Mouse (Mus musculus): ENCODE results near the gene Esrra. TPM values are rescaled to one million over a fixed set of nuclear protein-coding genes. Genes with fewer than 3 reads are reported as not detected.

The Esrra gene
- polyA plus RNA-seq (2012), result 0.51 and 0.55 TPM in 2 replicates

DNA sequence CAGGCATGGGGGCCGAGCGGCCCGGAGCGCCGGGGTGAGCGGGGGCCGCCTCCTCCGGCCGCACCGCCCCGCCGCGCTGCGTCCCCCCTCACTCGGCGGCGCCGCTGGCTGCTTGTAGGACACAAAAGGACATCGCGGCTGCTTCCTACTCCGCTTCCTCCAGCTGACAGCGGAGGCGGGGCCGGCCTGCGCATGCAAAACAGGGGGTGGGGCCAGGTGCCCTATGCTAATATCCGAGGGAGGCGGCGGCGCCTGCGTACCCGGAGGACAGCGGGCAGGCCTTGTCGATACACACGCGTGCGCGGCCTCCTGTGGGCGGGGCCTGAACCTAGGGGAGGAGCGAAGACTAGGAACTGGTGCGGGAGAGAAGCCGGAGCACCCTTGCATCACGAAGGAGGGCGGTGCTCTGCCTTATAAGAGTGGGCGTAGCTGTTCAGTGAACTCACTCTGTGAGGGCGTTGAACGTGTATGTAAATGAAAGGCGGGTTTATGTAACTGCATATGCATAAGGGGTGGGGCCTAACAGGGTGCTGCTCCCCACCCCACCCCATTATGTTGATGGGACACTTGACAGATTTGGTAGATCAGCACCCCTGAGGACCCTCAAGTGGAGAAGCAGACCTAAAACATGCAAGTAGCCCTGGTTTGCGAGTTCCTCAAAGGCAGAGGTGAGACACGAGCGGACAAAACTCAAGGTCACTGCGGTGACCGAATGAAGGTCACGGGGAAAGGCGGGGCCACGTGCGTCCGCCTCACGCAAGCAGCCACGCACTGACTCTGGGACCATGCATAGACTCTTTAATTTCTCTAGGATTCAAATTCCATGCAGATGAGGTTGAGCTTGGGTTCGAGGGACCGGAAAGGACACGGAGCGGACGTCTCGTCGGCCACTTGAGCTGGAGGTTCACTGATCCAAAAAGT lies at the start of gene Esrra:
Gene Esrra (minus strand): TSS at position 167 of the 921 bp plus-strand sequence.
- Histone ChIP-seq H3K9me3 (ENCODE audit: control insufficient read depth, low read length) (peaks cover 10% of the 10 kb centered on the region), H3K36me3 (ENCODE audit: control insufficient read depth) (peaks cover 3% of the 10 kb centered on the region), H3K27me3 (ENCODE audit: control insufficient read depth) (peaks cover 42% of the 10 kb centered on the region), H3K4me3 (replicated peaks) (peak within 1 kb of the TSS; percentile 75), H3K4me1 (ENCODE audit: control insufficient read depth) (peaks cover 52% of the 10 kb centered on the region)
- no peak for TF ChIP-seq TAL1 (IDR thresholded peaks at IDR 0.05; ENCODE audit: low read length)
- no peak for TF ChIP-seq GATA1 (IDR thresholded peaks at IDR 0.05; ENCODE audit: low read length)

DNA sequence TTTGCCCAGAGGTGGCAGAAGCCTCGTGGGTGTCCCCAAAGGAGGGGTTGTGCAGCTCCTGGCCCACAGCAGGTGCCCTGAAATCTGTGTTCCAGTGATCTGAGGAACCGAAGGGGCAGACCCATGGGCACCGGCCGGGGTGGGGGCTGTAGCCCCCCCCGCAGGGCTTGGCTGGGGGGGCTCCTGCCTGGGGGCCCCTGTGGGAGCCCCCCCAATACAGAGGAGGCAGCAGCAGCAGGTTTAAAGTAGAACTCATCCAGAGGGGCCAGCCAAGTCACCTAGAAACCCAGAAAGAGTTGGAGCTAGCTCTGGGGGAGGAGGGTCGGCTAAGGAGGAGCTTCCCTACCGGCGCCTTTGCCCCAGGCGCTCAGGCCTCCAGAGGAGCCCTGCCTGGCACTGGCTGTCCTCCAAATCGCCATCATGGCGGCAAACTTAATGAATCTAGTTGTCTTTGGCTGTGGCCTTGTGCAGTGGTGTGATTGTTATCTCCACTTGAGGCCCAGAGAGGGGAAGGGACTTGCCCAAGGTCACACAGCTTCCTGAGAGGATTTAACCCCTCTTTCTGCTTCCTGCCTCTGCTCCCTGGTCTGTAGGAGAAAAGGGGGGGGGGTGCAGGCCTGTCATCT lies 49.0 kb upstream of the Esrra start:
- Histone ChIP-seq H3K36me3 (ENCODE audit: control insufficient read depth) (no peaks in the 10 kb centered on the region; the same call in 1 of the 2 replicates), H3K4me3 (replicated peaks) (peak overlapping the region; percentile 70), H3K4me1 (ENCODE audit: control insufficient read depth) (peaks cover 84% of the 10 kb centered on the region), H3K27me3 (ENCODE audit: control insufficient read depth) (peaks cover 20% of the 10 kb centered on the region), H3K9me3 (ENCODE audit: control insufficient read depth, low read length) (no peaks in the 10 kb centered on the region)
- TF ChIP-seq TAL1 (IDR thresholded peaks at IDR 0.05; ENCODE audit: low read length) (no peak), GATA1 (IDR thresholded peaks at IDR 0.05; ENCODE audit: low read length) (no peak)

- peaks cover 20% of the 10 kb centered on the region for H3K27me3 ChIP-seq (ENCODE audit: control insufficient read depth)
- H3K9me3 ChIP-seq (ENCODE audit: control insufficient read depth, low read length), result no peaks in the 10 kb centered on the region
- H3K36me3 ChIP-seq (ENCODE audit: control insufficient read depth), result no peaks in the 10 kb centered on the region; the same call in 1 of the 2 replicates
- TF ChIP-seq TAL1 (IDR thresholded peaks at IDR 0.05; ENCODE audit: low read length), result no peak
- TF ChIP-seq GATA1 (IDR thresholded peaks at IDR 0.05; ENCODE audit: low read length), result no peak
- peaks cover 83% of the 10 kb centered on the region for H3K4me1 ChIP-seq (ENCODE audit: control insufficient read depth)
- peak overlapping the region; percentile 70 for H3K4me3 ChIP-seq (replicated peaks)
Observed at GRCm38 (mm10) chr19:6969665-6970381, 48.2 kb upstream of the Esrra start.

DNA sequence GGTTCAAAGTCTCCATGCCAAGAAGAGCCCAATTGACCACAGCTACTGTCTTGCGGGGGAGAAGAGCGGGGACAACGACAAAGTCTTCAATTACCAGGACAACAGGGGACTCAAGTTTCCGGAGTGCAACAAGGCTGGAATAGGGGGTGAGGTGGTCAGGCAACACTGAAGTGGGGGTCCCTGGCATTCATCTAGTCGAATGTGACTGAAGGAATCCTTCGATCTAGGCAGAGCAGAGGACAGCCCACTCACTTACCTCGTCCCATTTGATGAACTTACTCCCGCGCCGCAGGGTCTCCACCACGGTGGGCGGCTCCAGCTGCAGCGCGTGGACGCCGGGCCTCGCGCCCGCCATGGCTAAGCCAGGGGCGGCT lies 47.7 kb upstream of the Esrra start:
- TF ChIP-seq GATA1 (IDR thresholded peaks at IDR 0.05; ENCODE audit: low read length) (no peak), TAL1 (IDR thresholded peaks at IDR 0.05; ENCODE audit: low read length) (no peak)
- H3K9me3 ChIP-seq (ENCODE audit: control insufficient read depth, low read length), result no peaks in the 10 kb centered on the region
- H3K4me3 ChIP-seq (replicated peaks), result peak overlapping the region; percentile 70
- H3K36me3 ChIP-seq (ENCODE audit: control insufficient read depth), result peaks cover 2% of the 10 kb centered on the region; the same call in 1 of the 2 replicates
- peaks cover 20% of the 10 kb centered on the region for H3K27me3 ChIP-seq (ENCODE audit: control insufficient read depth)
- H3K4me1 ChIP-seq (ENCODE audit: control insufficient read depth), result peaks cover 83% of the 10 kb centered on the region

DNA sequence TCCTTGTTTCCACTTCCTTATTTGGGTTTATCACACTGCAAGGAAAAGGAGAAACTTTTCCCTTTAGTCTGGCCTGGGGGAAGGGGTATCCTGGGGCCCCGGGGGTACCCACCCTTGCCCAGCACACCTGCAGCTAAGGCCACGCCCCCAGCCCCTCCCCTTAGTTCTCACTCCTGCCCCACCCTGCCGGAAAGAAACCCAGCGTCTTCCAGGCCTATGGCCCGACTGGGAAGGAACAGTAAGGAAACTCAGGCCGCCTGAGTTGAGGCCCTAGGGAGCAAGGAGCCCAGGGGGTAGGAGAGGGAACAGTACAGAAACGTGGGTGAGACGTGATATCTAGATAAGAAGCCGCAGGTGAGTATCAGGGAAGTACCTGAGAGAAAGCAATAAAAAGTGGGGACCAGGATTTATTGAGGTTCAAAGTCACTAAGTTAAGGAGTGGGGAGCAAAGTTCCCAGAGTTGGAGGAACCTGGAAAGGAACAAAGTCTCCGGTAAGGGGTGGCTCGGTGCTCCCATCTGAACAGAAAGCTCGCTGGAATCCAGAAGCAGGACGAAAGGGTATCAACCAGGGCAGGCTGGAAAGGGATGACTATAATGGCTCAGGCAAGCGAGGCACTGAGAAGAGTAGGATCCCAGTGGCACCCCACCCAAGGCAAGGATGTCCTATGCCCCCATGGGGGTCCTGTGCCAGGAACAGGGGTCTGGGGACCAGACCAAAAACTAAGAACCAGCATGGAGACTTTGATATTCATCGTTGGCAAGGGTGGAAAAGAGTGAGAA lies 47.1 kb upstream of the Esrra start:
- Histone ChIP-seq H3K9me3 (ENCODE audit: control insufficient read depth, low read length) (no peaks in the 10 kb centered on the region), H3K27me3 (ENCODE audit: control insufficient read depth) (peaks cover 20% of the 10 kb centered on the region), H3K4me3 (replicated peaks) (peak overlapping the region; percentile 70), H3K4me1 (ENCODE audit: control insufficient read depth) (peaks cover 79% of the 10 kb centered on the region), H3K36me3 (ENCODE audit: control insufficient read depth) (peaks cover 5% of the 10 kb centered on the region; the same call in 1 of the 2 replicates)
- TF ChIP-seq TAL1 (IDR thresholded peaks at IDR 0.05; ENCODE audit: low read length), result no peak
- TF ChIP-seq GATA1 (IDR thresholded peaks at IDR 0.05; ENCODE audit: low read length), result no peak

- TF ChIP-seq TAL1 (IDR thresholded peaks at IDR 0.05; ENCODE audit: low read length), result no peak
- no peak for TF ChIP-seq GATA1 (IDR thresholded peaks at IDR 0.05; ENCODE audit: low read length)
- H3K4me1 ChIP-seq (ENCODE audit: control insufficient read depth), result peaks cover 24% of the 10 kb centered on the region
- peaks cover 35% of the 10 kb centered on the region for H3K36me3 ChIP-seq (ENCODE audit: control insufficient read depth)
Observed at GRCm38 (mm10) chr19:6956461-6956860, 34.8 kb upstream of the Esrra start.

DNA sequence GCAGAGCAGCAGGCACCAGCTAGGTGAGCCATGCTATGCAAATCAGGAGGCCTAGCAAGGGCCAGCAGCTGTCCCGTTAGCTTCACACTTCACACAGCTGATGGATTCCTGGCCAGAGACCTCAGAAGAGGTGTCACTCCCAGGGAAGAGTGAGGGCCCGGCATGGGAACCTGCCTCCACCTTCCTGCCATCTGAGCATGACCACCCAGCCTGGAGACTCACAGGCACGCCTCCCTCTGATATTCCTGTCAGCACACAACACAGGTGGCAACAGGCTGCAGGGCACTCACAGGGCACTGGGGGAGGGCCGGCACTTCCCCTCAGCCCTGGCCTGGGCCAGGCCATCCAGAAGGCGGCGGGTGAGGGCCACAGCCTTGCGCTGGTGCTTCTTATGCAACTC lies 33.8 kb upstream of the Esrra start:
- peaks cover 35% of the 10 kb centered on the region for H3K4me1 ChIP-seq (ENCODE audit: control insufficient read depth)
- no peaks in the 10 kb centered on the region for H3K27me3 ChIP-seq (ENCODE audit: control insufficient read depth)
- H3K4me3 ChIP-seq (replicated peaks), result no peak overlapping the region
- no peak for TF ChIP-seq GATA1 (IDR thresholded peaks at IDR 0.05; ENCODE audit: low read length)
- no peak for TF ChIP-seq TAL1 (IDR thresholded peaks at IDR 0.05; ENCODE audit: low read length)
- no peaks in the 10 kb centered on the region for H3K9me3 ChIP-seq (ENCODE audit: control insufficient read depth, low read length)
- H3K36me3 ChIP-seq (ENCODE audit: control insufficient read depth), result peaks cover 35% of the 10 kb centered on the region

More at GRCm38 (mm10) chr19:6956461-6956860, 34.8 kb upstream of the Esrra start:
- no peaks in the 10 kb centered on the region for H3K27me3 ChIP-seq (ENCODE audit: control insufficient read depth)
- no peak overlapping the region for H3K4me3 ChIP-seq (replicated peaks)
- no peaks in the 10 kb centered on the region for H3K9me3 ChIP-seq (ENCODE audit: control insufficient read depth, low read length)

- H3K4me3 ChIP-seq (replicated peaks), result no peak overlapping the region
- TF ChIP-seq TAL1 (IDR thresholded peaks at IDR 0.05; ENCODE audit: low read length) (no peak), GATA1 (IDR thresholded peaks at IDR 0.05; ENCODE audit: low read length) (no peak)
- no peaks in the 10 kb centered on the region for H3K27me3 ChIP-seq (ENCODE audit: control insufficient read depth)
- no peaks in the 10 kb centered on the region for H3K9me3 ChIP-seq (ENCODE audit: control insufficient read depth, low read length)
- peaks cover 31% of the 10 kb centered on the region for H3K36me3 ChIP-seq (ENCODE audit: control insufficient read depth)
- H3K4me1 ChIP-seq (ENCODE audit: control insufficient read depth), result peaks cover 49% of the 10 kb centered on the region
Observed at GRCm38 (mm10) chr19:6954046-6954445, 32.4 kb upstream of the Esrra start.

Measured in erythroblast, embryonic 14.5 days (primary cell).